Mouse (Mus musculus) hindbrain, embryonic 16.5 days (tissue): ENCODE measurements at regions not wholly inside any gene's neighbourhood (a gene's known extent, or its start where the extent isn't known, plus 50 kb on each side); places are given as distances from the start of the nearest gene placed in this dataset.

Source experiments
- ATAC-seq: fragments of 200-750 bp; cut with Nextera tagmentation; 2 replicates; pipeline ENCODE4 v1.8.0; 2017; ENCODE audit warnings: moderate TSS enrichment, moderate library complexity
- H3K27ac ChIP-seq: fragments of 300-500 bp; sonication (generic); 2 replicates; pipeline ENCODE4 v1.5.1; 2014; ENCODE audit warnings: low read depth, mild to moderate bottlenecking, control low read depth, low read length, moderate library complexity
- H3K27me3 ChIP-seq: fragments of 300-500 bp; sonication (generic); replicated peaks from 2 replicates; pipeline ENCODE4 v1.6.1; 2014; ENCODE audit warnings: low read length; ENCODE audit not compliant: control insufficient read depth, insufficient read depth
- H3K36me3 ChIP-seq: fragments of 300-500 bp; sonication (generic); 2 replicates; pipeline ENCODE4 v1.6.1; 2014; ENCODE audit warnings: mild to moderate bottlenecking, low read length, moderate library complexity, mixed read lengths; ENCODE audit not compliant: control insufficient read depth, insufficient read depth
- H3K4me1 ChIP-seq: fragments of 300-500 bp; sonication (generic); 2 replicates; pipeline ENCODE4 v1.6.1; 2014; ENCODE audit warnings: low read depth, low read length; ENCODE audit not compliant: control insufficient read depth, insufficient read depth
- H3K4me2 ChIP-seq: fragments of 300-500 bp; sonication (generic); 2 replicates; pipeline ENCODE4 v1.6.1; 2014; ENCODE audit warnings: mild to moderate bottlenecking, low read length, control low read depth, moderate library complexity
- H3K4me3 ChIP-seq: fragments of 300-500 bp; sonication (generic); 2 replicates; pipeline ENCODE4 v1.5.1; 2014; ENCODE audit warnings: mild to moderate bottlenecking, low read length, control low read depth, moderate library complexity
- H3K9ac ChIP-seq: fragments of 300-500 bp; sonication (generic); 2 replicates; pipeline ENCODE4 v1.6.1; 2014; ENCODE audit warnings: low read depth, mild to moderate bottlenecking, control low read depth, low read length, moderate library complexity
- H3K9me3 ChIP-seq: fragments of 300-500 bp; sonication (generic); 2 replicates; pipeline ENCODE4 v1.6.1; 2014; ENCODE audit warnings: mild to moderate bottlenecking, low read length, moderate library complexity; ENCODE audit not compliant: control insufficient read depth
- WGBS: fragments of 180-500 bp; shearing (Covaris S2); extraction: QIAGEN DNeasy Blood & Tissue Kit; methylation state at CpG from one replicate; pipeline ENCODE4 v1.1.7; 2014; 5-methylcytosine and 5-hydroxymethylcytosine counted together

- 67% methylated on average over 3 of the region's 3 CpGs for WGBS
- no peak for ATAC-seq
- H3K4me2 ChIP-seq, result no peak overlapping the region
These were observed 449.0 kb upstream of the Sptlc3 start for GRCm38 (mm10) chr2:139044684-139045083.

GRCm38 (mm10) chr2:139055249-139055648, 438.5 kb upstream of the Sptlc3 start:
- WGBS, result 69% methylated on average over 2 of the region's 2 CpGs
- no peak for ATAC-seq
- Histone ChIP-seq H3K9ac (no peak overlapping the region), H3K36me3 (no peaks in the 10 kb centered on the region), H3K27ac (no peak overlapping the region), H3K9me3 (no peaks in the 10 kb centered on the region), H3K4me3 (no peak overlapping the region), H3K27me3 (no peaks in the 10 kb centered on the region), H3K4me1 (no peaks in the 10 kb centered on the region), H3K4me2 (no peak overlapping the region)

More at GRCm38 (mm10) chr2:139044684-139045083, 449.0 kb upstream of the Sptlc3 start:
- H3K9ac ChIP-seq, result no peak overlapping the region
- no peaks in the 10 kb centered on the region for H3K4me1 ChIP-seq
- no peaks in the 10 kb centered on the region for H3K36me3 ChIP-seq
- no peaks in the 10 kb centered on the region for H3K27me3 ChIP-seq
- H3K27ac ChIP-seq, result no peak overlapping the region
- no peaks in the 10 kb centered on the region for H3K9me3 ChIP-seq
- H3K4me3 ChIP-seq, result no peak overlapping the region

GRCm38 (mm10) chr2:139069276-139069961, 424.3 kb upstream of the Sptlc3 start:
- H3K27ac ChIP-seq, result no peak overlapping the region
- no peak for ATAC-seq
- H3K9me3 ChIP-seq, result no peaks in the 10 kb centered on the region
- WGBS, result 87% methylated on average over 6 of the region's 6 CpGs
- H3K27me3 ChIP-seq, result no peaks in the 10 kb centered on the region
- H3K4me3 ChIP-seq, result no peak overlapping the region
- H3K4me2 ChIP-seq, result no peak overlapping the region
- H3K9ac ChIP-seq, result no peak overlapping the region
- no peaks in the 10 kb centered on the region for H3K36me3 ChIP-seq
- no peaks in the 10 kb centered on the region for H3K4me1 ChIP-seq

GRCm38 (mm10) chr2:139071690-139072089, 422.0 kb upstream of the Sptlc3 start:
- Histone ChIP-seq H3K4me1 (no peaks in the 10 kb centered on the region), H3K27me3 (no peaks in the 10 kb centered on the region), H3K4me3 (no peak overlapping the region), H3K9me3 (no peaks in the 10 kb centered on the region), H3K9ac (no peak overlapping the region), H3K27ac (no peak overlapping the region), H3K4me2 (no peak overlapping the region), H3K36me3 (no peaks in the 10 kb centered on the region)
- WGBS, result 82% methylated on average over 1 of the region's 1 CpGs
- ATAC-seq, result no peak

GRCm38 (mm10) chr2:139093487-139094066, 400.1 kb upstream of the Sptlc3 start:
- Histone ChIP-seq H3K4me1 (no peaks in the 10 kb centered on the region), H3K27me3 (no peaks in the 10 kb centered on the region), H3K4me3 (no peak overlapping the region), H3K36me3 (no peaks in the 10 kb centered on the region), H3K9ac (no peak overlapping the region), H3K27ac (no peak overlapping the region), H3K9me3 (peaks cover 2% of the 10 kb centered on the region; the same call in 1 of the 2 replicates), H3K4me2 (no peak overlapping the region)
- no peak for ATAC-seq
- WGBS, result 80% methylated on average over 6 of the region's 6 CpGs

GRCm38 (mm10) chr2:139111669-139112068, 382.0 kb upstream of the Sptlc3 start:
- no peak overlapping the region for H3K27ac ChIP-seq
- H3K4me3 ChIP-seq, result no peak overlapping the region
- no peaks in the 10 kb centered on the region for H3K9me3 ChIP-seq
- H3K9ac ChIP-seq, result no peak overlapping the region
- no peak overlapping the region for H3K4me2 ChIP-seq
- no peak for ATAC-seq
- no peaks in the 10 kb centered on the region for H3K27me3 ChIP-seq
- WGBS, result 91% methylated on average over 1 of the region's 1 CpGs
- H3K4me1 ChIP-seq, result no peaks in the 10 kb centered on the region
- H3K36me3 ChIP-seq, result no peaks in the 10 kb centered on the region

GRCm38 (mm10) chr2:139114523-139114922, 379.2 kb upstream of the Sptlc3 start:
- H3K9ac ChIP-seq, result no peak overlapping the region
- H3K27me3 ChIP-seq, result no peaks in the 10 kb centered on the region
- no peak overlapping the region for H3K27ac ChIP-seq
- H3K4me3 ChIP-seq, result no peak overlapping the region
- no peak overlapping the region for H3K4me2 ChIP-seq
- no peaks in the 10 kb centered on the region for H3K36me3 ChIP-seq
- H3K4me1 ChIP-seq, result no peaks in the 10 kb centered on the region
- no peak for ATAC-seq
- WGBS, result 77% methylated on average over 4 of the region's 4 CpGs
- H3K9me3 ChIP-seq, result no peaks in the 10 kb centered on the region

GRCm38 (mm10) chr2:139120905-139121304, 372.8 kb upstream of the Sptlc3 start:
- H3K27ac ChIP-seq, result no peak overlapping the region
- ATAC-seq, result no peak

GRCm38 (mm10) chr2:139132121-139132520, 361.6 kb upstream of the Sptlc3 start:
- Histone ChIP-seq H3K9me3 (no peaks in the 10 kb centered on the region), H3K4me1 (no peaks in the 10 kb centered on the region), H3K4me3 (no peak overlapping the region), H3K9ac (no peak overlapping the region), H3K27me3 (no peaks in the 10 kb centered on the region), H3K4me2 (no peak overlapping the region), H3K27ac (no peak overlapping the region), H3K36me3 (no peaks in the 10 kb centered on the region)
- no peak for ATAC-seq
- WGBS, result 63% methylated on average over 1 of the region's 1 CpGs

More at GRCm38 (mm10) chr2:139120905-139121304, 372.8 kb upstream of the Sptlc3 start:
- H3K9ac ChIP-seq, result no peak overlapping the region
- H3K9me3 ChIP-seq, result no peaks in the 10 kb centered on the region
- H3K4me3 ChIP-seq, result no peak overlapping the region
- no peak overlapping the region for H3K4me2 ChIP-seq
- 86% methylated on average over 1 of the region's 1 CpGs for WGBS
- no peaks in the 10 kb centered on the region for H3K36me3 ChIP-seq
- H3K4me1 ChIP-seq, result no peaks in the 10 kb centered on the region
- H3K27me3 ChIP-seq, result no peaks in the 10 kb centered on the region
